Mouse (Mus musculus): Measurements from ENCODE around the gene Vamp2. TPM values are rescaled to one million over a fixed set of nuclear protein-coding genes. Genes with fewer than 3 reads are reported as not detected.

The Vamp2 gene
- polyA plus RNA-seq, 1 experiment from 2014 or later, result 98.1 TPM

DNA sequence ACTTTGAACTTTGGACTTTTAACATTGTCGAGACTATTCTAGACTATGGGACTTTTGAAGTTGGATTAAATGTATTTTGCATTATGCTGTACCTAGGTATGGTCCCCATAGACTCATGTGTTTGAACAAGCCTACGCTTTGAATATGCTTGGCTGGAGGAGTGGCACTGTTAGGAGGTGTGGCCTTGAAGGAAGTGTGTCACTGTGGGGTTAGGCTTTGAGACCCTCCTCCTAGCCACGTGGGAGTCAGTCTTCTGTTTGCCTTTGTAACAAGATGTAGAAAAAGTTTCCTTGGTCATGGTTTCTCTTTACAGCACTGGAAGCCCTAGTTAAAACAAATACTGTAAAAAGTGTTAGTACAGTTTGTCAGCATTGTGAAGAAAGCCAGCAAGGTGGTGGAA, 34.4 kb upstream of the Vamp2 start:
- ATAC-seq (ENCODE audit: low FRiP score) (no peak), DNase-seq (ENCODE audit: low spot score) (no peak)
- 77% methylated on average over 3 of the region's 3 CpGs for WGBS

DNA sequence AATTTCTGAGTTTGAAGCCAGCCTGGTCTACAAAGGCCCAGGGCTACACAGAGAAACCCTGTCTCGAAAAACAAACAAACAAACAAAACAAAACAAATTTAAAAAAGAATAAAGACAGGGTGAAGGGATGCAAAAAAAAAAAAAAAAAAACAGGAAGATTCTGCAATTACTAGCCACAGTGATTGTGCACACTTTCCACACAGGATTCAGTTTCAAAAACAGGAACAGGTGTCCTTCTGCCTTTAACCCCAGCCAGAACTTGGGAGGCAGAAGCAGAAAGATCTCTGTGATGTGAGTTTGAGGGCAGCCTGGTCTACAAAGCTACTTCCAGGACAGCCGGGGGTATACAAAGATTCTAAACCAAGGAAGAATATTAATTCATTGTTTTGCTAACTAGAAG, 30.0 kb upstream of the Vamp2 start:
- Histone ChIP-seq H3K9me3 (ENCODE audit: control insufficient read depth, low read length) (no peaks in the 10 kb centered on the region), H3K4me2 (replicated peaks; ENCODE audit: low read depth, low read length) (peak overlapping the region; percentile 68), H3K36me3 (ENCODE audit: control insufficient read depth, insufficient read depth, low read length) (no peaks in the 10 kb centered on the region), H3K4me1 (replicated peaks; ENCODE audit: control insufficient read depth, insufficient read depth, low read length) (0 out of 2 replicates have a peak, but pooled peaks cover 3% of the 10 kb centered on the region), H3K27ac (ENCODE audit: low read depth, low read length) (peak overlapping the region; percentile 79), H3K4me3 (ENCODE audit: low read depth, low read length) (peak overlapping the region; percentile 87), H3K9ac (ENCODE audit: low read depth, low read length) (no peak overlapping the region; the same call in 1 of the 2 replicates), H3K27me3 (ENCODE audit: control insufficient read depth, insufficient read depth, low read length) (no peaks in the 10 kb centered on the region)
- ATAC-seq (ENCODE audit: low FRiP score), result no peak
- DNase-seq (ENCODE audit: low spot score), result no peak
- WGBS, result 72% methylated on average over 2 of the region's 2 CpGs

More for the DNA sequence above, 34.4 kb upstream of the Vamp2 start:
- Histone ChIP-seq H3K27me3 (ENCODE audit: control insufficient read depth, insufficient read depth, low read length) (no peaks in the 10 kb centered on the region), H3K36me3 (ENCODE audit: control insufficient read depth, insufficient read depth, low read length) (peaks cover 9% of the 10 kb centered on the region; the same call in 1 of the 2 replicates), H3K9ac (ENCODE audit: low read depth, low read length) (no peak overlapping the region), H3K4me2 (replicated peaks; ENCODE audit: low read depth, low read length) (no peak overlapping the region), H3K4me1 (replicated peaks; ENCODE audit: control insufficient read depth, insufficient read depth, low read length) (0 out of 2 replicates have a peak, but pooled peaks cover 2% of the 10 kb centered on the region), H3K27ac (ENCODE audit: low read depth, low read length) (no peak overlapping the region), H3K9me3 (ENCODE audit: control insufficient read depth, low read length) (no peaks in the 10 kb centered on the region), H3K4me3 (ENCODE audit: low read depth, low read length) (no peak overlapping the region)

DNA sequence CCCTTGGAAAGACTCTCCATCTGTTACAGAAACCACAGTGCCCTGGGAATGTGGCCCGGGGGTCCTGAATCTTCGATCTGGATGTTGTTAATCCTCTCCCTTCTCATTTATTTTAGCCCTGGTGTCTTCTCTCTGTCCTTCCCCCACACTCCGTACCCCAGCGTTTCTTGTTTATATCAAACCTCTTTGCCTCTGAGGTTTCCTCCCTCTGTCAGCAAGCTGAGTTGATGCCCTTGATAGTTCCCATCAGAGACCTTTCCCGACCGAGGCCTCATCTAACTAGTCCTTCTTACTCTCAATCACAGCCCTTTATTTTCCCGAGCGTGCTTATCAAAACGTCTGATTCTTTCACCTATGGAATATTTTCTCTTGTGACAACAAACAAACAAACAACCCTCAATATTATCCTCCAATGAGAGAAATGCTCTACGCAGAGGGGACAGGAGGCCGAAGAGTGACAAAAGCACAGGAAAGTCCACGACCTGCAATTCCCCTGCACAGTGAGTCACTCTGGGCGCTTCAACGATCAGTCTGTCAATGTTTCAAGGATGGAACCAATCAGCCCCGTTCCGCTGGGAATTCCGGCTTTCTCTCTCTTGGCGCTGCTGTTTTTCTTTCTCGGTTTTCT, 29.4 kb upstream of the Vamp2 start:
- ATAC-seq (ENCODE audit: low FRiP score) (peak; percentile 38), DNase-seq (ENCODE audit: low spot score) (peak; percentile 26)
- Histone ChIP-seq H3K4me3 (ENCODE audit: low read depth, low read length) (peak overlapping the region; percentile 87), H3K9ac (ENCODE audit: low read depth, low read length) (peak overlapping the region; percentile 64), H3K36me3 (ENCODE audit: control insufficient read depth, insufficient read depth, low read length) (no peaks in the 10 kb centered on the region), H3K27me3 (ENCODE audit: control insufficient read depth, insufficient read depth, low read length) (no peaks in the 10 kb centered on the region), H3K27ac (ENCODE audit: low read depth, low read length) (peak overlapping the region; percentile 79), H3K4me1 (replicated peaks; ENCODE audit: control insufficient read depth, insufficient read depth, low read length) (0 out of 2 replicates have a peak, but pooled peaks cover 3% of the 10 kb centered on the region), H3K4me2 (replicated peaks; ENCODE audit: low read depth, low read length) (peak overlapping the region; percentile 68), H3K9me3 (ENCODE audit: control insufficient read depth, low read length) (no peaks in the 10 kb centered on the region)
- WGBS, result 2% methylated on average over 19 of the region's 19 CpGs

DNA sequence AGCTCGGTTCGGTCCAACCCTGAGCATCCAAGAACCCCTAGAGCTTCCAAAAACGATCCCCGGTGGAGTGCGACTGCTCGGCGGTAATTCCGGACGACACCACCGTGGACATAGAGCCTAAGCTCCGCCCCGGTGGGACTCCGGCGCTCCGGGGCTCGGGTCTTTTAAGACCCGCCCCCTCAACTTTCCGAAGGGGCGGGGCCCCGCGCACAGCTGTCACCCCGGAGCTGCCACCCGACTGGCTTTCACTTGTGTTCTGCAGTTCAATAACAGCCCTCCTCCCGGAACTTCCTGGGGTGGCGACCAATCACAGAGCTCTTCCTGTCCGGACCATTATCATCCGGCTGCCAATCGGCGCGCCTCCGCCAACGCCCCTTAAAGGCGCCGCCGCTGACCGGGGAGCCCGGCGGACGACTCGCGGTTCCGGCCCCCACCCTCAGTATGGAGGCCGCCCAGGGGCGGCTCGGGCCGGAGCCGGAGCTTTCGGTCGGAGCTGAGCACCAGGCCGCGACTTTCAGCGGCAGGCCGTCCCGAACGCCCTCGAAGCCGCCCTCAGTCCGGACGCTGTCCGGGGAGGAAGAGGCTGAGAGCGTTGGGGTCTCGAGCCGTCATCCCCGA, 28.8 kb upstream of the Vamp2 start, which contains the start of gene Borcs6:
Gene Borcs6 (plus strand): TSS at position 361 of the 618 bp plus-strand sequence.
- no peaks in the 10 kb centered on the region for H3K36me3 ChIP-seq (ENCODE audit: control insufficient read depth, insufficient read depth, low read length)
- WGBS, result under 1% methylated on average over 61 of the region's 64 CpGs

DNA sequence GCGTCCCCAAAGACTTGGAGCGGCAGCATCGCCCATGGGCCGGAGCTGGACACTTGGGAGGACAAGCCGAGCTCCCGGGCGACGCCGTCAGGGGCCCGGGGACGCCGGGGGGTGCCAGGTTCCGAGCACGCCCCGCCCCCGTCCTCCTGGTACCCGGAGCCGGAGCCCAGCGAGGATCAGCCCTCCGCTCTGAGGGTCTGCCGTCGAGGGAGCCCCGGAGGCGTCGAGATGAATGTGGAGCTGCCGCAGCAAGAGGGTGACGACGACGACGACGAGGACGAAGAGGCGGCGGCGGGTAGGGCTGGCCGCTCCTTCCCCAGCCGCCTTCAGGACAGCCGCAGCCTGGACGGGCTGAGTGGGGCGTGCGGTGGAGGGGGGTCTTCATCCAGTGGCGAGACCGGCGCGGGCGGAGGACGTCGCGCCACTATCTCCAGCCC, 28.3 kb upstream of the Vamp2 start:
- Histone ChIP-seq H3K4me2 (replicated peaks; ENCODE audit: low read depth, low read length) (peak overlapping the region; percentile 96), H3K4me1 (replicated peaks; ENCODE audit: control insufficient read depth, insufficient read depth, low read length) (0 out of 2 replicates have a peak, but pooled peaks cover 3% of the 10 kb centered on the region), H3K4me3 (ENCODE audit: low read depth, low read length) (peak overlapping the region; percentile 87), H3K36me3 (ENCODE audit: control insufficient read depth, insufficient read depth, low read length) (no peaks in the 10 kb centered on the region), H3K27me3 (ENCODE audit: control insufficient read depth, insufficient read depth, low read length) (no peaks in the 10 kb centered on the region), H3K9ac (ENCODE audit: low read depth, low read length) (peak overlapping the region; percentile 82), H3K27ac (ENCODE audit: low read depth, low read length) (peak overlapping the region; percentile 87), H3K9me3 (ENCODE audit: control insufficient read depth, low read length) (no peaks in the 10 kb centered on the region)
- peak; percentile 20 for ATAC-seq (ENCODE audit: low FRiP score)
- WGBS, result 0% methylated on average over 41 of the region's 49 CpGs
- DNase-seq (ENCODE audit: low spot score), result no peak

More for the DNA sequence above, 28.8 kb upstream of the Vamp2 start, which contains the start of gene Borcs6:
- DNase-seq (ENCODE audit: low spot score), result peak; percentile 96
- Histone ChIP-seq H3K4me2 (replicated peaks; ENCODE audit: low read depth, low read length) (peak within 1 kb of the TSS; percentile 96), H3K9ac (ENCODE audit: low read depth, low read length) (peak within 1 kb of the TSS; percentile 82), H3K9me3 (ENCODE audit: control insufficient read depth, low read length) (no peaks in the 10 kb centered on the region), H3K4me1 (replicated peaks; ENCODE audit: control insufficient read depth, insufficient read depth, low read length) (0 out of 2 replicates have a peak, but pooled peaks cover 3% of the 10 kb centered on the region), H3K4me3 (ENCODE audit: low read depth, low read length) (peak within 1 kb of the TSS; percentile 87), H3K27ac (ENCODE audit: low read depth, low read length) (peak within 1 kb of the TSS; percentile 87), H3K27me3 (ENCODE audit: control insufficient read depth, insufficient read depth, low read length) (no peaks in the 10 kb centered on the region)
- peak; percentile 91 for ATAC-seq (ENCODE audit: low FRiP score)

DNA sequence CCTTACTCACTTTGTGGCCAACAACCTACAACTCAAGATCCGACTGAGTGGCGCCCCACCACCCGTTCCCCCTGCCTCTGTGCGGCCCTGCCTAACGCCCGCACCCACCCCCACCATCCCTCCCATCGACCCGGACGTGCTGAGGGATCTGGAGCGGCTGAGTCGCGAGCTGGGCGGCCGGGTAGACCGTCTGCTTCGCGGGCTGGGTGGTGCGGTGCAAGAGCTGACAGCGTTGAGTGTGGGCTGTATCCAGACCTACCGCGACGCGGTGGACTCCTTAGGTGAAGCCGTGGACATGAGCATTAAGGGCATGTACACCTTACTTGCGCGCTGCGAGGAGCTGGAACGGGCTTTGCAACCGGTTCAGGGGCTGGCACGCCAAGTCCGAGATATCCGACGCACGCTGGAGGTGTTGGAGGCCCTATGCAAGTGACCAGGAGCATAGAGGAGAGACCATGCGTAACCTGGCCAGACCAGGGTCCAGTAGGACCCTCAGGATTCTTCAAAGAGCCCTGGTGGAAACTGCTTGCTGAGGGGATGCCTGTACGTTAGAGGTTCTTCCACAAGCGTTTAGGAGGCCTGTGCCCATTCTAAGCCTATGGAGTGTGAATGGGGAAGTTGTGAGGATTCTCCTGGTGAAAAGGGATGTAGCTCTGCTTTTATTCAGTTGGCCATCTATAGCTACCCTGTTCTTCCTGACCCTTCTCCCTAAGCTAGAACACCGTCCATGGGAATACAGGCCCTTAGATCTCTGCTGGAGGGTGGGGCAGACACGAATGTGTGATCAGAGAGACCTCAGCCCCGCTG, 27.6 kb upstream of the Vamp2 start:
- DNase-seq (ENCODE audit: low spot score), result peak; percentile 43
- Histone ChIP-seq H3K4me3 (ENCODE audit: low read depth, low read length) (peak overlapping the region; percentile 87), H3K4me2 (replicated peaks; ENCODE audit: low read depth, low read length) (peak overlapping the region; percentile 96), H3K27me3 (ENCODE audit: control insufficient read depth, insufficient read depth, low read length) (no peaks in the 10 kb centered on the region), H3K27ac (ENCODE audit: low read depth, low read length) (peak overlapping the region; percentile 87; the same call in 1 of the 2 replicates), H3K36me3 (ENCODE audit: control insufficient read depth, insufficient read depth, low read length) (no peaks in the 10 kb centered on the region), H3K9ac (ENCODE audit: low read depth, low read length) (peak overlapping the region; percentile 82), H3K4me1 (replicated peaks; ENCODE audit: control insufficient read depth, insufficient read depth, low read length) (0 out of 2 replicates have a peak, but pooled peaks cover 3% of the 10 kb centered on the region), H3K9me3 (ENCODE audit: control insufficient read depth, low read length) (no peaks in the 10 kb centered on the region)
- 2% methylated on average over 40 of the region's 40 CpGs for WGBS
- no peak for ATAC-seq (ENCODE audit: low FRiP score)

DNA sequence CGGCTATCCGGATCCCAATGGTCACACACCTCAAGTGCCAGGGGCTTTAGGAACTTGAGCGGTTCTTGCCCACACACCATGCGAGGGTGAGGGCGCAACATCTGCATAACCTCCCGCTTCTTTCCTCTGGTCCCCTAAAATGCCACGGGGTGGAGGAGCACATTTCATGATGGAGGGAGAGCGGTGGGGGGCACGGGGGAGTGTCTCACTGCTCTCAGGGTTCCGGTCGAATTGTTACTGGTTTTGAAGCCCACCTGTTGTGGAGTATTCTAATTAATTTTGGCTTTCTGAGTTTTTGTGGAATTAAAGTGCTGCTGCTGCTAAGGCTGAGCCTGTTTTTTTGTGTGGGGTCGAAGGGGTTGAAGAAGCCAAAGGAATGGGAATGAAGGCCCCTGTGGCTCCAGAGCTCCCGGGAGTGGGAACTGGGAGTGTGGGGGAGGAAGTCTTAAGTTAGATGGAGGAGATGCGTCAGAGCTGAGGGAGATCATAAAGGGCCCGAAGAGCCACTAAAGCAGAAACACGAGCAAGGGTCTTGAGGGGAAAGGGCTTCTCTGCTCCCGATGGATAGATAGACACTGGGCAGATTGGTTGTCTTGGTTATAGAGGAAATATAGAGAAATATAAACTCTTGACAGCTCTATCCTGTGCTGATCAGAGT, 26.9 kb upstream of the Vamp2 start:
- H3K4me1 ChIP-seq (replicated peaks; ENCODE audit: control insufficient read depth, insufficient read depth, low read length), result 0 out of 2 replicates have a peak, but pooled peaks cover 3% of the 10 kb centered on the region
- H3K27me3 ChIP-seq (ENCODE audit: control insufficient read depth, insufficient read depth, low read length), result no peaks in the 10 kb centered on the region
- H3K9ac ChIP-seq (ENCODE audit: low read depth, low read length), result peak overlapping the region; percentile 40; the same call in 1 of the 2 replicates
- DNase-seq (ENCODE audit: low spot score), result no peak
- H3K27ac ChIP-seq (ENCODE audit: low read depth, low read length), result no peak overlapping the region
- 9% methylated on average over 17 of the region's 17 CpGs for WGBS
- peak overlapping the region; percentile 87 for H3K4me3 ChIP-seq (ENCODE audit: low read depth, low read length)
- H3K36me3 ChIP-seq (ENCODE audit: control insufficient read depth, insufficient read depth, low read length), result no peaks in the 10 kb centered on the region
- no peaks in the 10 kb centered on the region for H3K9me3 ChIP-seq (ENCODE audit: control insufficient read depth, low read length)
- no peak for ATAC-seq (ENCODE audit: low FRiP score)
- H3K4me2 ChIP-seq (replicated peaks; ENCODE audit: low read depth, low read length), result peak overlapping the region; percentile 96

DNA sequence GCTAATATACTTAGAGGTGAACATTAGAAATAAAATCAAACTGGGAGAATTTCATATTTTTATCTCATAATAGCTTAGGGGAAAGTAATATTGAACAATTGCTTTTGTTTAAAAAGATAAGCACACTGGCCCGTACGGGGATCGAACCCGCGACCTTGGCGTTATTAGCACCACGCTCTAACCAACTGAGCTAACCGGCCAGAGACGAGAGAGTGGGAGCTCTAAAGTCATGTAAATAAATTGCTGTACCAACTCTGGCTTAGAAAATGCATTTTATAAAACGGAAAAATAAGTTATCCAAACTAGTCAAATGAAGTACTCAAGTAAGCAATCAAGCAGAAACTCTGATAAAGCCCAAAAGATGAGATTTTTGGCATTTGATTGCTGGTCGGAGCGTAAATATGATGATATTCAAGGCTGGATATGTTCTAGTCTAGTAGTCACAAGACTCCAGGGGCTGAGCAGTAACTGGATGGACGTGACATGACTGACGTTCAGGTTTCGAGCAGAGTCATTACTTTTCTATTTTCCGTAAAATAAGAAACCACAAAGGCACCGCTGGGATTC, 26.0 kb upstream of the Vamp2 start:
- H3K4me3 ChIP-seq (ENCODE audit: low read depth, low read length), result peak overlapping the region; percentile 75
- H3K9ac ChIP-seq (ENCODE audit: low read depth, low read length), result no peak overlapping the region
- no peaks in the 10 kb centered on the region for H3K27me3 ChIP-seq (ENCODE audit: control insufficient read depth, insufficient read depth, low read length)
- WGBS, result under 1% methylated on average over 17 of the region's 17 CpGs
- no peaks in the 10 kb centered on the region for H3K9me3 ChIP-seq (ENCODE audit: control insufficient read depth, low read length)
- H3K36me3 ChIP-seq (ENCODE audit: control insufficient read depth, insufficient read depth, low read length), result no peaks in the 10 kb centered on the region
- ATAC-seq (ENCODE audit: low FRiP score) (no peak), DNase-seq (ENCODE audit: low spot score) (peak; percentile 85)
- peaks cover 3% of the 10 kb centered on the region; the same call in 1 of the 2 replicates for H3K4me1 ChIP-seq (replicated peaks; ENCODE audit: control insufficient read depth, insufficient read depth, low read length)
- no peak overlapping the region for H3K27ac ChIP-seq (ENCODE audit: low read depth, low read length)
- peak overlapping the region; percentile 37 for H3K4me2 ChIP-seq (replicated peaks; ENCODE audit: low read depth, low read length)

Measured in hindbrain, embryonic 11.5 days (tissue).